Mouse (Mus musculus) intestine, embryonic 15.5 days (tissue): ENCODE measurements around the gene Fam25c. TPM values are rescaled to one million over a fixed set of nuclear protein-coding genes. Genes with fewer than 3 reads are reported as not detected.

Experiments
- polyA plus RNA-seq: library from polyadenylated mRNA; unstranded; fragments of >200 nt; fragmentation: Nextera tagmentation; extraction: Ambion mirVana; gene quantifications from 2 replicates; pipeline ENCODE4 v1.2.1, GENCODE M21; 2015

Gene Fam25c
- polyA plus RNA-seq, 1 experiment from 2014 or later = not detected

Other genes starting within 250 kb of the Fam25c start
- 0.21 and 0.41 TPM in 2 replicates for gene Npy4r, start 202.9 kb downstream of the Fam25c start, polyA plus RNA-seq
- gene Gprin2, start 153.8 kb downstream of the Fam25c start, polyA plus RNA-seq = 0.19 and 0.30 TPM in 2 replicates
- 0.73 and 1.1 TPM in 2 replicates for gene Syt15, start 135.8 kb downstream of the Fam25c start, polyA plus RNA-seq
- 6.7 and 7.0 TPM in 2 replicates for gene Shld2, start 44.9 kb downstream of the Fam25c start, polyA plus RNA-seq
- 90.1 and 91.9 TPM in 2 replicates for gene Glud1, start 44.7 kb downstream of the Fam25c start, polyA plus RNA-seq
- gene Sncg, start 19.4 kb upstream of the Fam25c start, polyA plus RNA-seq = 37.4 and 38.2 TPM in 2 replicates
- 7.9 and 9.0 TPM in 2 replicates for gene Mmrn2, start 20.0 kb upstream of the Fam25c start, polyA plus RNA-seq
- 34.8 and 41.3 TPM in 2 replicates for gene Bmpr1a, start 147.9 kb upstream of the Fam25c start, polyA plus RNA-seq
- not detected in 2 replicates for gene 9230112D13Rik, start 167.4 kb upstream of the Fam25c start, polyA plus RNA-seq
- 7.6 and 7.8 TPM in 2 replicates for gene Ldb3, start 233.2 kb upstream of the Fam25c start, polyA plus RNA-seq
- gene Opn4, start 244.7 kb upstream of the Fam25c start, polyA plus RNA-seq = 0.37 TPM in 1 of 2 replicates, not detected in the other